Mouse (Mus musculus): ENCODE data around the gene Ext2. TPM values are rescaled to one million over a fixed set of nuclear protein-coding genes. Genes with fewer than 3 reads are reported as not detected.

Gene Ext2
- polyA plus RNA-seq, 1 experiment from 2014 or later = 78.9 TPM

- Histone ChIP-seq H3K4me3 (replicated peaks) (no peak overlapping the region), H3K4me2 (no peak overlapping the region), H3K27me3 (no peaks in the 10 kb centered on the region), H3K9ac (replicated peaks) (no peak overlapping the region), H3K4me1 (replicated peaks) (no peaks in the 10 kb centered on the region), H3K36me3 (peaks cover 87% of the 10 kb centered on the region), H3K9me3 (peaks cover 4% of the 10 kb centered on the region), H3K27ac (no peak overlapping the region)
- WGBS = 81% methylated on average over 6 of the region's 6 CpGs
- ATAC-seq (ENCODE audit: insufficient number of reproducible peaks, insufficient read depth, low FRiP score, low TSS enrichment, low read depth) = no peak
Measured at GRCm38 (mm10) chr2:93840109-93840508, 17.7 kb upstream of the Ext2 start.

GRCm38 (mm10) chr2:93838931-93839330 is 16.6 kb upstream of the Ext2 start:
- no peak overlapping the region for H3K4me2 ChIP-seq
- no peak overlapping the region for H3K9ac ChIP-seq (replicated peaks)
- H3K36me3 ChIP-seq = peaks cover 85% of the 10 kb centered on the region
- H3K27me3 ChIP-seq = no peaks in the 10 kb centered on the region
- H3K27ac ChIP-seq = no peak overlapping the region
- WGBS = 89% methylated on average over 4 of the region's 4 CpGs
- no peaks in the 10 kb centered on the region for H3K4me1 ChIP-seq (replicated peaks)
- no peak overlapping the region for H3K4me3 ChIP-seq (replicated peaks)
- H3K9me3 ChIP-seq = peaks cover 4% of the 10 kb centered on the region
- no peak for ATAC-seq (ENCODE audit: insufficient number of reproducible peaks, insufficient read depth, low FRiP score, low TSS enrichment, low read depth)

- H3K27ac ChIP-seq = no peak overlapping the region
- no peak overlapping the region for H3K9ac ChIP-seq (replicated peaks)
- H3K4me1 ChIP-seq (replicated peaks) = no peaks in the 10 kb centered on the region
- H3K4me3 ChIP-seq (replicated peaks) = no peak overlapping the region
- 69% methylated on average over 13 of the region's 13 CpGs for WGBS
- peaks cover 4% of the 10 kb centered on the region for H3K9me3 ChIP-seq
- peaks cover 68% of the 10 kb centered on the region for H3K36me3 ChIP-seq
- no peak for ATAC-seq (ENCODE audit: insufficient number of reproducible peaks, insufficient read depth, low FRiP score, low TSS enrichment, low read depth)
- H3K27me3 ChIP-seq = no peaks in the 10 kb centered on the region
- H3K4me2 ChIP-seq = no peak overlapping the region
Measured at GRCm38 (mm10) chr2:93836232-93836785, 13.9 kb upstream of the Ext2 start.

- H3K4me3 ChIP-seq (replicated peaks) = no peak overlapping the region
- 77% methylated on average over 11 of the region's 11 CpGs for WGBS
- peaks cover 61% of the 10 kb centered on the region for H3K36me3 ChIP-seq
- no peaks in the 10 kb centered on the region for H3K27me3 ChIP-seq
- H3K9ac ChIP-seq (replicated peaks) = no peak overlapping the region
- H3K4me1 ChIP-seq (replicated peaks) = no peaks in the 10 kb centered on the region
- H3K27ac ChIP-seq = no peak overlapping the region
- no peak overlapping the region for H3K4me2 ChIP-seq
- peaks cover 2% of the 10 kb centered on the region for H3K9me3 ChIP-seq
- ATAC-seq (ENCODE audit: insufficient number of reproducible peaks, insufficient read depth, low FRiP score, low TSS enrichment, low read depth) = no peak
Measured at GRCm38 (mm10) chr2:93835596-93835995, 13.2 kb upstream of the Ext2 start.

- WGBS = 17% methylated on average over 8 of the region's 8 CpGs
- no peak overlapping the region for H3K27ac ChIP-seq
- H3K36me3 ChIP-seq = peaks cover 10% of the 10 kb centered on the region
- no peak for ATAC-seq (ENCODE audit: insufficient number of reproducible peaks, insufficient read depth, low FRiP score, low TSS enrichment, low read depth)
- peaks cover 7% of the 10 kb centered on the region for H3K4me1 ChIP-seq (replicated peaks)
- H3K9me3 ChIP-seq = no peaks in the 10 kb centered on the region
- no peak overlapping the region for H3K4me3 ChIP-seq (replicated peaks)
- no peak overlapping the region for H3K4me2 ChIP-seq
- H3K27me3 ChIP-seq = no peaks in the 10 kb centered on the region
- H3K9ac ChIP-seq (replicated peaks) = no peak overlapping the region
Measured at GRCm38 (mm10) chr2:93823519-93823918, 1.2 kb upstream of the Ext2 start.

- H3K9ac ChIP-seq (replicated peaks) = no peak overlapping the region
- peaks cover 25% of the 10 kb centered on the region for H3K36me3 ChIP-seq
- ATAC-seq (ENCODE audit: insufficient number of reproducible peaks, insufficient read depth, low FRiP score, low TSS enrichment, low read depth) = no peak
Measured at GRCm38 (mm10) chr2:93817791-93818190, 4.6 kb downstream of the Ext2 start.

GRCm38 (mm10) chr2:93813343-93813742 is 9.0 kb downstream of the Ext2 start:
- 90% methylated on average over 22 of the region's 22 CpGs for WGBS
- H3K4me1 ChIP-seq (replicated peaks) = no peaks in the 10 kb centered on the region
- no peak overlapping the region for H3K4me2 ChIP-seq
- H3K4me3 ChIP-seq (replicated peaks) = no peak overlapping the region
- H3K27me3 ChIP-seq = no peaks in the 10 kb centered on the region
- no peaks in the 10 kb centered on the region for H3K9me3 ChIP-seq
- no peak overlapping the region for H3K9ac ChIP-seq (replicated peaks)
- no peak overlapping the region for H3K27ac ChIP-seq
- no peak for ATAC-seq (ENCODE audit: insufficient number of reproducible peaks, insufficient read depth, low FRiP score, low TSS enrichment, low read depth)
- peaks cover 52% of the 10 kb centered on the region for H3K36me3 ChIP-seq

More at GRCm38 (mm10) chr2:93817791-93818190, 4.6 kb downstream of the Ext2 start:
- H3K4me1 ChIP-seq (replicated peaks) = peaks cover 7% of the 10 kb centered on the region
- H3K9me3 ChIP-seq = no peaks in the 10 kb centered on the region
- H3K4me3 ChIP-seq (replicated peaks) = no peak overlapping the region
- no peak overlapping the region for H3K27ac ChIP-seq
- no peak overlapping the region for H3K4me2 ChIP-seq
- no peaks in the 10 kb centered on the region for H3K27me3 ChIP-seq
- 91% methylated on average over 5 of the region's 5 CpGs for WGBS

- Histone ChIP-seq H3K9ac (replicated peaks) (no peak overlapping the region), H3K9me3 (no peaks in the 10 kb centered on the region), H3K36me3 (peaks cover 61% of the 10 kb centered on the region), H3K27ac (no peak overlapping the region), H3K4me2 (no peak overlapping the region), H3K27me3 (no peaks in the 10 kb centered on the region), H3K4me1 (replicated peaks) (no peaks in the 10 kb centered on the region), H3K4me3 (replicated peaks) (no peak overlapping the region)
- ATAC-seq (ENCODE audit: insufficient number of reproducible peaks, insufficient read depth, low FRiP score, low TSS enrichment, low read depth) = no peak
- 38% methylated on average over 4 of the region's 4 CpGs for WGBS
Measured at GRCm38 (mm10) chr2:93811812-93812211, 10.6 kb downstream of the Ext2 start.

GRCm38 (mm10) chr2:93809931-93810330 is 12.4 kb downstream of the Ext2 start:
- Histone ChIP-seq H3K36me3 (peaks cover 79% of the 10 kb centered on the region), H3K27me3 (no peaks in the 10 kb centered on the region), H3K9ac (replicated peaks) (no peak overlapping the region), H3K9me3 (no peaks in the 10 kb centered on the region), H3K4me3 (replicated peaks) (no peak overlapping the region), H3K4me2 (no peak overlapping the region), H3K27ac (no peak overlapping the region), H3K4me1 (replicated peaks) (no peaks in the 10 kb centered on the region)
- ATAC-seq (ENCODE audit: insufficient number of reproducible peaks, insufficient read depth, low FRiP score, low TSS enrichment, low read depth) = no peak
- 12% methylated on average over 2 of the region's 2 CpGs for WGBS

- no peak for ATAC-seq (ENCODE audit: insufficient number of reproducible peaks, insufficient read depth, low FRiP score, low TSS enrichment, low read depth)
- H3K4me3 ChIP-seq (replicated peaks) = no peak overlapping the region
Measured at GRCm38 (mm10) chr2:93808071-93808470, 14.3 kb downstream of the Ext2 start.

GRCm38 (mm10) chr2:93807440-93807839 is 14.9 kb downstream of the Ext2 start:
- Histone ChIP-seq H3K4me1 (replicated peaks) (no peaks in the 10 kb centered on the region), H3K27me3 (no peaks in the 10 kb centered on the region), H3K9ac (replicated peaks) (no peak overlapping the region), H3K4me3 (replicated peaks) (no peak overlapping the region), H3K36me3 (peaks cover 90% of the 10 kb centered on the region), H3K9me3 (no peaks in the 10 kb centered on the region), H3K27ac (no peak overlapping the region), H3K4me2 (no peak overlapping the region)
- ATAC-seq (ENCODE audit: insufficient number of reproducible peaks, insufficient read depth, low FRiP score, low TSS enrichment, low read depth) = no peak
- 80% methylated on average over 8 of the region's 8 CpGs for WGBS

More at GRCm38 (mm10) chr2:93808071-93808470, 14.3 kb downstream of the Ext2 start:
- Histone ChIP-seq H3K36me3 (peaks cover 91% of the 10 kb centered on the region), H3K4me1 (replicated peaks) (no peaks in the 10 kb centered on the region), H3K9me3 (no peaks in the 10 kb centered on the region), H3K9ac (replicated peaks) (no peak overlapping the region), H3K27ac (no peak overlapping the region), H3K4me2 (no peak overlapping the region), H3K27me3 (no peaks in the 10 kb centered on the region)
- 85% methylated on average over 5 of the region's 5 CpGs for WGBS

GRCm38 (mm10) chr2:93806487-93807201 is 15.7 kb downstream of the Ext2 start:
- ATAC-seq (ENCODE audit: insufficient number of reproducible peaks, insufficient read depth, low FRiP score, low TSS enrichment, low read depth) = no peak
- no peaks in the 10 kb centered on the region for H3K9me3 ChIP-seq
- H3K27ac ChIP-seq = no peak overlapping the region
- H3K27me3 ChIP-seq = no peaks in the 10 kb centered on the region
- 83% methylated on average over 6 of the region's 6 CpGs for WGBS
- H3K4me1 ChIP-seq (replicated peaks) = no peaks in the 10 kb centered on the region
- peaks cover 91% of the 10 kb centered on the region for H3K36me3 ChIP-seq
- no peak overlapping the region for H3K9ac ChIP-seq (replicated peaks)
- no peak overlapping the region for H3K4me2 ChIP-seq
- H3K4me3 ChIP-seq (replicated peaks) = no peak overlapping the region
